Mouse (Mus musculus) embryonic facial prominence, embryonic 12.5 days (tissue): ENCODE results near the gene Topbp1. TPM values are rescaled to one million over a fixed set of nuclear protein-coding genes. Genes with fewer than 3 reads are reported as not detected.

ENCODE experiments used
- ATAC-seq: fragments of 200-750 bp; cut with Nextera tagmentation; 2 replicates; pipeline ENCODE4 v1.8.0; 2017; ENCODE audit not compliant: insufficient number of reproducible peaks, insufficient read depth, low FRiP score, low TSS enrichment
- H3K27ac ChIP-seq: fragments of 300-500 bp; sonication (generic); 2 replicates; pipeline ENCODE4 v1.5.1; 2016; ENCODE audit warnings: mild to moderate bottlenecking
- H3K27me3 ChIP-seq: fragments of 300-500 bp; sonication (generic); 2 replicates; pipeline ENCODE4 v1.6.1; 2016; ENCODE audit warnings: mild to moderate bottlenecking, moderate library complexity
- H3K36me3 ChIP-seq: fragments of 300-500 bp; sonication (generic); 2 replicates; pipeline ENCODE4 v1.6.1; 2016; ENCODE audit warnings: mild to moderate bottlenecking
- H3K4me1 ChIP-seq: fragments of 300-500 bp; sonication (generic); 2 replicates; pipeline ENCODE4 v1.6.1; 2016
- H3K4me2 ChIP-seq: fragments of 300-500 bp; sonication (generic); replicated peaks from 2 replicates; pipeline ENCODE4 v1.6.1; 2016; ENCODE audit warnings: mild to moderate bottlenecking, moderate library complexity
- H3K4me3 ChIP-seq: fragments of 300-500 bp; sonication (generic); 2 replicates; pipeline ENCODE4 v1.5.1; 2016; ENCODE audit warnings: mild to moderate bottlenecking
- H3K9ac ChIP-seq: fragments of 300-500 bp; sonication (generic); 2 replicates; pipeline ENCODE4 v1.6.1; 2016; ENCODE audit warnings: mild to moderate bottlenecking, moderate library complexity
- H3K9me3 ChIP-seq: fragments of 300-500 bp; sonication (generic); 2 replicates; pipeline ENCODE4 v1.6.1; 2016; ENCODE audit warnings: mild to moderate bottlenecking, moderate library complexity
- WGBS: fragments of 180-500 bp; shearing (Covaris S2); methylation state at CpG from one replicate; pipeline ENCODE4 v1.1.7; 2016; 5-methylcytosine and 5-hydroxymethylcytosine counted together
- polyA plus RNA-seq: library from polyadenylated mRNA; unstranded; fragments of >200 nt; fragmentation: Nextera tagmentation; extraction: Ambion mirVana; gene quantifications from 2 replicates; pipeline ENCODE4 v1.2.1, GENCODE M21; 2016

Gene Topbp1
- polyA plus RNA-seq, 1 experiment from 2014 or later: 77.3 TPM

DNA sequence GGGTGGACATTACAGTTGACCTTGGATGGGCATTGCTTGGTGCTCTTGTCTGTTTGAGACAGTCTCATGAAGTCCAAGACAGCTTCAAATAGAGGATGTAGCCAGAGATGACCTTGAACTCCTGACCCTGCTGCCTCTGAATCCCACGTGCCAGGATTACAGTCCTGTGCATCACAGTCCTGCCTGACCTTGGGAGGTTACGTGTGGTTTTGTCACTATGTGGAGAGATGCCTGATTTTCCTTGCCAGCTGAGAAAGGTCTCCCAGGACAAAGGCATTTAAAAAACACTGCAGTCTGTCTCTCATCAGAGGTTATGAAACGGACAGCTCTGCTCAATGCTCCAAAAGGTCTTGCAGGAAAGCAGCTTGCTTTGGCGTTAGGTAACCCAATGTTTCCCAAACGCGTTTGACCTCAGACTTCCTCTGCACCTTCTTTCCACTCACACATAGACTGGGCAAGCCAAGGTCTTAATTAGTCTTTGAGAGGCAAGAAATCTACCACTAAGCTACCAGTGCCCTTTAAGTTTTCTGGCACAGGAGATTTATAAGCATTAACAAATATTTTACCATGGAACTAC lies 86.9 kb downstream of the Topbp1 start:
- H3K4me1 ChIP-seq: peaks cover 11% of the 10 kb centered on the region; the same call in 1 of the 2 replicates
- H3K9me3 ChIP-seq: no peaks in the 10 kb centered on the region
- H3K27me3 ChIP-seq: no peaks in the 10 kb centered on the region
- no peak overlapping the region for H3K27ac ChIP-seq
- ATAC-seq: no peak
- 66% methylated on average over 6 of the region's 6 CpGs for WGBS
- H3K9ac ChIP-seq: no peak overlapping the region
- H3K36me3 ChIP-seq: no peaks in the 10 kb centered on the region
- H3K4me2 ChIP-seq: no peak overlapping the region
- H3K4me3 ChIP-seq: no peak overlapping the region

DNA sequence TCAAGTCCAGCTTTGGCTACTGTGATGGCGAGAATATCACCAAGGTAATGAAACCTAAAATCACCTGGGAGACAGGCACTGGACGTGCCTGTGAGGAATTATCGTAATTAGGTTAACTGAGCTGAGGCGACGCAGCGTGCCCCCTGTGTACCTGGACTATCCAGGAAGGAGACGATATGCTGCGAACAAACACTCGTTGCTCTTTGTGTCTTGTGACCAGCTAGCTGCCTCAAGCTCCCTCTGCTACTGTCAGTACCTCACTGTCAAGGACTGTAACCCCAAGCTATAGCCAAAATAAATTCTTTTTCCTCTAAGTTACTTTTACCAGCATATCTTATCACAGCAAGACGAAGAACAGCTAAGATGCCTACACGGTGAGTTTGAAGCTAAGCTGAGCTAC lies 88.2 kb downstream of the Topbp1 start:
- H3K4me1 ChIP-seq: peaks cover 3% of the 10 kb centered on the region; the same call in 1 of the 2 replicates
- H3K9me3 ChIP-seq: no peaks in the 10 kb centered on the region
- H3K4me3 ChIP-seq: no peak overlapping the region
- no peak for ATAC-seq
- no peak overlapping the region for H3K4me2 ChIP-seq
- no peak overlapping the region for H3K27ac ChIP-seq
- H3K27me3 ChIP-seq: no peaks in the 10 kb centered on the region
- 72% methylated on average over 11 of the region's 11 CpGs for WGBS
- H3K36me3 ChIP-seq: no peaks in the 10 kb centered on the region
- no peak overlapping the region for H3K9ac ChIP-seq

DNA sequence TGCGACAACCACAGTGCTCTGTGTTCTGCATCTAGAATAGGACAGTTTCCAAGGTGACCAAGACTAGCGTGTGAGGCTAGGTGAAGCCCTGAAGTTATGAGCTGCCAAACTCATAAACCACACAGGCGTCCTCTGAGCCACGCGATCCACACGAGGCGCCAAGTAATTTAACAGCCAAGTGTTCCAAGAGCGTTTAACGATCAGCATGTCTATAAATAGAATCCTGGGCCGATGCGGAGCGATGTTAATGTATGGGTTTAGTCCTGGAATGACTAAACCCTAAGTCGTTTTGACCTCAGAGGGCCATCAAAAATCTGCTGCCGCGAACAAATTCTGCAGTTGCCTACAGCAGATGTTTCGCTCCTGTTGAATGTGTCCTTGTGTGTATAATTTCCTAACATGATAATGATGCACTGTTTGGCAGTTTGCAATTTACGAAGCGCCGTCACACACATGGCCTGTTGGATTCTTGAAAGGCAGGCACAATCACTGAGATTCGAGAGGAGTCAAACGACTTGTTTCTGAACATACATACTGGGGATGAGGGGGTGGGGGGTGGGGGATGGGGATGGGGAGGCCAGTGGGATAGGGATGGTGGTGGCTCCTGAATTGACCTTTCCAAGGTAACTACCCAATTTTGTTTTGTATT lies 93.6 kb downstream of the Topbp1 start:
- no peak overlapping the region for H3K4me3 ChIP-seq
- H3K9me3 ChIP-seq: no peaks in the 10 kb centered on the region
- H3K4me1 ChIP-seq: peaks cover 3% of the 10 kb centered on the region; the same call in 1 of the 2 replicates
- H3K27ac ChIP-seq: no peak overlapping the region
- no peak for ATAC-seq
- WGBS: 72% methylated on average over 21 of the region's 21 CpGs
- H3K9ac ChIP-seq: no peak overlapping the region
- no peaks in the 10 kb centered on the region for H3K27me3 ChIP-seq
- H3K36me3 ChIP-seq: no peaks in the 10 kb centered on the region
- no peak overlapping the region for H3K4me2 ChIP-seq

Other genes starting within 250 kb of the Topbp1 start
- 11.1 and 11.5 TPM in 2 replicates for gene Rab6b, start 193.4 kb upstream of the Topbp1 start, polyA plus RNA-seq
- 58.0 and 60.0 TPM in 2 replicates for gene Srprb, start 103.1 kb upstream of the Topbp1 start, polyA plus RNA-seq
- gene Gm20425, start 74.9 kb upstream of the Topbp1 start, polyA plus RNA-seq: 0.60 and 2.9 TPM in 2 replicates
- 19.1 and 20.1 TPM in 2 replicates for gene Trf, start 74.8 kb upstream of the Topbp1 start, polyA plus RNA-seq
- 3.8 and 5.7 TPM in 2 replicates for gene 1300017J02Rik, start 133 bp upstream of the Topbp1 start, polyA plus RNA-seq
- 108 and 110 TPM in 2 replicates for gene Cdv3, start 60.6 kb downstream of the Topbp1 start, polyA plus RNA-seq
- gene Bfsp2, start 175.2 kb downstream of the Topbp1 start, polyA plus RNA-seq: 1.8 and 3.1 TPM in 2 replicates